Mouse (Mus musculus) lung, adult 2 months (tissue): ENCODE data around the gene Tent4a. TPM values are rescaled to one million over a fixed set of nuclear protein-coding genes. Genes with fewer than 3 reads are reported as not detected.

Source experiments
- DNase-seq: peaks from one replicate; pipeline ENCODE4 v3.0.0; 2022
- H3K4me1 ChIP-seq: fragments of 200-500 bp; 2 replicates; pipeline ENCODE4 v1.6.1; 2011; ENCODE audit warnings: low read length; ENCODE audit not compliant: control insufficient read depth, insufficient read depth
- H3K4me3 ChIP-seq: fragments of 200-500 bp; replicated peaks from 2 replicates; pipeline ENCODE3; 2011; ENCODE audit warnings: low read depth, mild to moderate bottlenecking, control low read depth, low read length; ENCODE audit errors: extremely low read depth
- CTCF ChIP-seq: fragments of 200-500 bp; IDR thresholded peaks from 2 replicates; pipeline ENCODE4 v1.5.1; 2011; ENCODE audit warnings: mild to moderate bottlenecking, low read length, control low read depth; ENCODE audit not compliant: insufficient read depth
- POLR2A ChIP-seq: fragments of 200-500 bp; IDR thresholded peaks from 2 replicates; pipeline ENCODE4 v1.6.1; 2011; ENCODE audit warnings: low read depth, mild to moderate bottlenecking, control low read depth, low read length, borderline replicate concordance; ENCODE audit errors: extremely low read depth
- WGBS: fragments of 180-500 bp; shearing (Covaris S2); methylation state at CpG from one replicate; pipeline ENCODE4 v1.1.7; 2018; 5-methylcytosine and 5-hydroxymethylcytosine counted together
- polyA plus RNA-seq: library from polyadenylated mRNA; depleted of rRNA; stranded (reverse); fragments of >200 nt; gene quantifications from 2 replicates; pipeline ENCODE4 v1.2.3, GENCODE M21; 2012; rRNA removed

The Tent4a gene
- polyA plus RNA-seq, 1 experiment: 12.0 TPM

DNA sequence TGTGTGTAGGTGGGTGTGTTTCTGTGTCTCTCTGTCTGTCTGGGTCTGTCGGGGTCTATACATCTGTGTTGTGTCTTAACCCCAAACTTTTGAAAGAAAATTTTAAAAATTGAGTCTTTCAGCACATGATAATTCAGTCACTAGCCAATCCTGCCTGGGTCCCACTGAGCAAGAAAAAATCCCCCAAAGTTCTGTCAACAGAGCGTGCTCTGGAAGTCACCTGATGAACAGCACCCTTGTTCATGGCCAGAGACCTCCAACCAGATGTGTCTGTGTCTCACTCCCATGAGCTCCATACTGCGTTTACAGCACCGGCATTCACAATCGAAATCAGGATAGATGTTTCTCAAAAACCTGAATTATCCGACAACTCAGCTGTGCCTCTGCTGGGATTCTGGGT lies 76.0 kb downstream of the Tent4a start:
- no peak for DNase-seq
- 88% methylated on average over 6 of the region's 6 CpGs for WGBS
- TF ChIP-seq POLR2A (no peak), CTCF (no peak)
- H3K4me3 ChIP-seq: no peak overlapping the region
- no peaks in the 10 kb centered on the region for H3K4me1 ChIP-seq

DNA sequence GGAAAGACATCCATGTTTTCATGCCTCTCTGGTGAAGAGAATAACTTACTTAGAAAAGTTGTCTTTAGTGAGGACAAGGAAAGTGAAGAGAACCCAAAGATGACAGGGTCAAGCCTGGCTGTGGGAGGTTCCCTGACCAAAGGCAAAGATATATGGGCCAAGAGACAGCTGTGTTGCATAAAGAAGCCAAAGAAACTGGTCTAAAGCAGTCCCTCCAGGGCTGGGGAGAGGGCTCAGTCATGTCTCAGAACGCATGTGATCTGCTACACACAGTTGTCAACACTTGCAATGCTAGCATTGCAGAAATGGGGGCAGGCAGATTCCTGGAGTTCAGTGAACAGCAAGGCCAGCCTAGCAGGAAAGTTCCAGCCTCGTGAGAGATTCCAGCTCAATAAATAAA lies 77.3 kb downstream of the Tent4a start:
- no peaks in the 10 kb centered on the region for H3K4me1 ChIP-seq
- DNase-seq: no peak
- no peak overlapping the region for H3K4me3 ChIP-seq
- WGBS: 39% methylated on average over 2 of the region's 2 CpGs
- TF ChIP-seq POLR2A (no peak), CTCF (no peak)

GRCm38 (mm10) chr13:69456641-69457040 lies 77.8 kb downstream of the Tent4a start:
- TF ChIP-seq CTCF: no peak
- TF ChIP-seq POLR2A: no peak
- H3K4me1 ChIP-seq: no peaks in the 10 kb centered on the region
- DNase-seq: no peak
- no peak overlapping the region for H3K4me3 ChIP-seq
- 65% methylated on average over 11 of the region's 11 CpGs for WGBS

DNA sequence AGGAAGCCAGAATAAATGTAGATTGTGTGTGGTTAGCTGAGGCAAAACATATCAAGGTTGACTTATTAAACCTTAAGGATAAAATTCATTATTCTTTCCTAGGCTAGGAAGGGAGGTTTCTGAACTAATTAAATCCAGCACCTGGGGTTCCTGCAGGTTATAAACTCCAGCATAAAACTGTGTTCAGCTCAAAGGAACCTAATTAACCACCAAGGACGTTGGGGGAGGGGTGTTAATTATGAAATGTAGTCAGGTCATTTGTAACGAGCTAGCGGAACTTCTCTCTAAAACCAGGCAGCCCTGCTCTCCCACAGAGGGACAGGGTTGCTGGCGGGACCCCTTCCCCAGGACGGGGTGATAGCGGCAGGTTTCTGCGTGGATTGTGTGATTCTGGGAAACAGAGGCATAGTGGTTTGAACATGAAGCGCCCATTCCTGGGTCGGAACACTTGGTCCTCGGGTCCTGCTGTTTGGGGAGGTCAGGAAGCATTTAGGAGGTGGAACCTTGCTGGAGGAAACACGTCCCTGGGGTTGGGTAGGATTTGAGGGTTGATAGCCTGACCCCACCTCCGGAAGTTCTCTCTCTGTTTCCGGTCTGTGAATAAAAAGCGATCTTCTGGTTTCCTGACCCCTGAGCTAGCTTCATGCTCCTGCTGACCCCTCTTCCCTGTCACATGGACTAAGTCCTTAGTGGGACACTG lies 78.8 kb downstream of the Tent4a start:
- TF ChIP-seq CTCF (no peak), POLR2A (no peak)
- WGBS: 75% methylated on average over 14 of the region's 14 CpGs

More for the DNA sequence above, 78.8 kb downstream of the Tent4a start:
- no peaks in the 10 kb centered on the region for H3K4me1 ChIP-seq
- no peak for DNase-seq
- H3K4me3 ChIP-seq: no peak overlapping the region

Other genes with a start within 250 kb of the Tent4a start
- 19.3 and 28.7 TPM in 2 replicates for gene Nsun2, start 871 bp downstream of the Tent4a start, polyA plus RNA-seq
- 1.8 and 3.4 TPM in 2 replicates for gene Srd5a1, start 76.8 kb upstream of the Tent4a start, polyA plus RNA-seq
- gene Ube2ql1, start 205.3 kb upstream of the Tent4a start, polyA plus RNA-seq: 0.45 and 0.77 TPM in 2 replicates